Mouse (Mus musculus) heart, adult 9 months (tissue): ENCODE data around the gene Haus2.
"Not testable (repeated sequence)": the region's sequence is repeated elsewhere in the genome, so short reads cannot be mapped to it uniquely, and the experiment has no call there.

Experiments
- DNase-seq, 2 experiments: peaks; one replicate each; pipeline ENCODE4 v3.0.0; 2022; ENCODE audit warnings: low spot score in 2 of 2

Haus2 gene

GRCm38 (mm10) chr2:120608830-120609723 is at the start of gene Haus2, which contains the start of gene Lrrc57:
Gene Haus2, plus strand, starts transcription at chr2:120609383.
Gene Lrrc57, minus strand, starts transcription at chr2:120609520.
- DNase-seq, result peak; percentile 89 to 91

GRCm38 (mm10) chr2:120561524-120561923 is 47.7 kb upstream of the Haus2 start:
- no peak for DNase-seq

GRCm38 (mm10) chr2:120562859-120563234 is 46.3 kb upstream of the Haus2 start:
- DNase-seq, result no peak

GRCm38 (mm10) chr2:120563235-120563990 is 45.8 kb upstream of the Haus2 start, which contains the start of gene Zfp106:
Gene Zfp106, minus strand, starts transcription at chr2:120563843.
- peak; percentile 90 for DNase-seq

- DNase-seq, result not testable (repeated sequence)
Measured at GRCm38 (mm10) chr2:120564548-120565188, 44.5 kb upstream of the Haus2 start.

- DNase-seq, result no peak
Measured at GRCm38 (mm10) chr2:120565363-120565762, 43.8 kb upstream of the Haus2 start.

GRCm38 (mm10) chr2:120566886-120567797 is 42.0 kb upstream of the Haus2 start, which contains the start of gene Snap23:
Gene Snap23, plus strand, starts transcription at chr2:120567671.
- peak; percentile 97 for DNase-seq

GRCm38 (mm10) chr2:120567798-120568320 is 41.3 kb upstream of the Haus2 start:
- no peak for DNase-seq

- DNase-seq, result no peak
Measured at GRCm38 (mm10) chr2:120571081-120571480, 38.1 kb upstream of the Haus2 start.

- DNase-seq, result not testable (repeated sequence)
Measured at GRCm38 (mm10) chr2:120572161-120572560, 37.0 kb upstream of the Haus2 start.

GRCm38 (mm10) chr2:120575121-120575520 is 34.1 kb upstream of the Haus2 start:
- DNase-seq, result no peak

- no peak for DNase-seq
Measured at GRCm38 (mm10) chr2:120575978-120576377, 33.2 kb upstream of the Haus2 start.

GRCm38 (mm10) chr2:120577799-120578198 is 31.4 kb upstream of the Haus2 start:
- no peak for DNase-seq

- DNase-seq, result peak; percentile 27 to 55
Measured at GRCm38 (mm10) chr2:120578286-120578685, 30.9 kb upstream of the Haus2 start.

- DNase-seq, result no peak
Measured at GRCm38 (mm10) chr2:120589759-120590158, 19.4 kb upstream of the Haus2 start.

- no peak for DNase-seq
Measured at GRCm38 (mm10) chr2:120592227-120592626, 17.0 kb upstream of the Haus2 start.

- no peak for DNase-seq
Measured at GRCm38 (mm10) chr2:120597734-120598133, 11.4 kb upstream of the Haus2 start.

GRCm38 (mm10) chr2:120599506-120599905 is 9.7 kb upstream of the Haus2 start:
- no peak for DNase-seq

GRCm38 (mm10) chr2:120606021-120606690 is 3.0 kb upstream of the Haus2 start:
- DNase-seq, result no peak
